Mouse (Mus musculus): Measurements from ENCODE around the gene Gm8909. TPM values are rescaled to one million over a fixed set of nuclear protein-coding genes. Genes with fewer than 3 reads are reported as not detected.
"Not testable (repeated sequence)": the region's sequence is repeated elsewhere in the genome, so short reads cannot be mapped to it uniquely, and the experiment has no call there.

Gene Gm8909
- polyA plus RNA-seq, 1 experiment from 2014 or later = not detected

DNA sequence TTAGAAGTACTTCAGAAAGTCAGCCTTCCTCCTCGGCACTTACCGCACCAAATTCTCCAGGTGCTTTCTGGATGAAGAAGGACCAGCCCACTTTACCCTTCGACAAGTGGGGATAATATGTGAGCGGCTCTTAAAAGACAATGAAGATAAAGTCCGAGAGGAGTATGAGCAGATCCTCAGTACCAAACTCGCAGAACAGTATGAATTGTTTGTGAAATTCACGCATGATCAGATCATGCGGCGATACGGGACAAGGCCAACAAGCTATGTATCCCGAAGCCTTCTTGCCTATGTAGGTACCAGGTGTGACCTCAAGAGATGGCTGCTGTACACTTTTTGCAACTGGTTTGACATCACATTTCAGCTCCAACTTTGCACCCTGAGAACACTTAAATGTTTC, 10.1 kb downstream of the Gm8909 start:
- peaks cover 33% of the 10 kb centered on the region for H3K27me3 ChIP-seq (ENCODE audit: control insufficient read depth, insufficient read depth, low read length)
- DNase-seq (ENCODE audit: low spot score); H3K4me1 ChIP-seq (ENCODE audit: control insufficient read depth, insufficient read depth, low read length); H3K4me3 ChIP-seq (ENCODE audit: low read depth, low read length); H3K27ac ChIP-seq (replicated peaks; ENCODE audit: low read depth, low read length); H3K9ac ChIP-seq (replicated peaks; ENCODE audit: low read length); ATAC-seq (replicated peaks; ENCODE audit: insufficient number of reproducible peaks, low FRiP score, low TSS enrichment, low read depth); H3K9me3 ChIP-seq (replicated peaks; ENCODE audit: control insufficient read depth, low read length); H3K4me2 ChIP-seq (ENCODE audit: low read depth, low read length); H3K36me3 ChIP-seq (replicated peaks; ENCODE audit: control insufficient read depth, insufficient read depth, low read depth, low read length): not testable (repeated sequence)
- 10% methylated on average over 11 of the region's 11 CpGs for WGBS

- peak; percentile 47 for DNase-seq (ENCODE audit: low spot score)
- peaks cover 33% of the 10 kb centered on the region for H3K27me3 ChIP-seq (ENCODE audit: control insufficient read depth, insufficient read depth, low read length)
- H3K9me3 ChIP-seq (replicated peaks; ENCODE audit: control insufficient read depth, low read length); H3K27ac ChIP-seq (replicated peaks; ENCODE audit: low read depth, low read length); H3K4me1 ChIP-seq (ENCODE audit: control insufficient read depth, insufficient read depth, low read length); ATAC-seq (replicated peaks; ENCODE audit: insufficient number of reproducible peaks, low FRiP score, low TSS enrichment, low read depth); H3K36me3 ChIP-seq (replicated peaks; ENCODE audit: control insufficient read depth, insufficient read depth, low read depth, low read length): not testable (repeated sequence)
- peak overlapping the region; percentile 21; the same call in 1 of the 2 replicates for H3K4me3 ChIP-seq (ENCODE audit: low read depth, low read length)
- H3K4me2 ChIP-seq (ENCODE audit: low read depth, low read length) = peak overlapping the region; percentile 46
- 0 out of 2 replicates have a peak overlapping the region, but pooled peaks have one; percentile 22 for H3K9ac ChIP-seq (replicated peaks; ENCODE audit: low read length)
- under 1% methylated on average over 35 of the region's 36 CpGs for WGBS
These were observed 10.6 kb downstream of the Gm8909 start for GRCm38 (mm10) chr17:36157782-36158181.

DNA sequence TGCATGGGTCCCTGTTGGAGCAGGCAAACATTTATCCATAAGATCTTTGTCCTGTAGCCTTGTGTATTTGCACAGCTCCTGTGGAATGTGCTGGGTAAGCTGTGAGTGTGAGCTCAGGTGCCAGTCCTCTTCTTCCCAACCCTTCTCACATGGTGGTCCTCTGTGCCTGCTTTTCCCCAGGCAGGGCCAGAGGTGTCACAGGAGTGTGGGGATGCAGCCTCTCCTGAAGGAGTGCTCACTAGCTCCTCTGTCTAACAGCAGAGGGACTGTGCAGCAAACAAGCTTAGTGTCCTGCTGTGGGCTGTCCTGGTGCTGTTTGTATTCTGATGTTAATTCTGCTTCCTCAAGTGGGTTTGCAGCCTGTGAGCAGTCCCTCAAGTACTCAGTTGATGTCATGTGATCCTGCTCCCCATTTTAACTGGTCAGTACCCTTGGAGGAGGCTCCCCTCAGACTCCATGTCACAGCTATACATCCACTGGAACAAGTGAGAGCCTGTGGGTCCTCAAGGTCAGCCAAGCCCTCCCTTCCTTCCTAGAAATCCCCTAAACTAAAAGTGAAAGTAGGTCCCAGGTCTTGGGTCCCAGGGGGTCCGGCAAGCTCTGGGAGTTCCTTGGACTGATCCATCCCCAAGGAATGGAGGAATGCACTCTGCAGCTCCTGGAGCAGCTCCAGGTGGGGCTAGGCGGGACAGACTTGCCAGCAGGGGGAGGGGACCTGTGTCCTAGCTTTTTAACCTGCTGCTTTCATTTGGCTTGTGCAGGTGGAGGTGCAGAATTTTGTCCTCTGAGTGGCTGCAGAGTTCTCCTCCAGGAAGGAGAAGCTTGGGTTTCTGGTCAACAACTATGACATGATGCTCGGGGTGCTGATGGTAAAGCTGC, 13.8 kb downstream of the Gm8909 start:
- DNase-seq (ENCODE audit: low spot score) = no peak
- Histone ChIP-seq H3K4me2 (ENCODE audit: low read depth, low read length) (no peak overlapping the region), H3K36me3 (replicated peaks; ENCODE audit: control insufficient read depth, insufficient read depth, low read depth, low read length) (no peaks in the 10 kb centered on the region), H3K4me1 (ENCODE audit: control insufficient read depth, insufficient read depth, low read length) (no peaks in the 10 kb centered on the region; the same call in 1 of the 2 replicates), H3K27ac (replicated peaks; ENCODE audit: low read depth, low read length) (no peak overlapping the region), H3K9ac (replicated peaks; ENCODE audit: low read length) (no peak overlapping the region), H3K27me3 (ENCODE audit: control insufficient read depth, insufficient read depth, low read length) (peaks cover 15% of the 10 kb centered on the region), H3K9me3 (replicated peaks; ENCODE audit: control insufficient read depth, low read length) (no peaks in the 10 kb centered on the region), H3K4me3 (ENCODE audit: low read depth, low read length) (no peak overlapping the region)
- WGBS = 6% methylated on average over 3 of the region's 3 CpGs
- no peak for ATAC-seq (replicated peaks; ENCODE audit: insufficient number of reproducible peaks, low FRiP score, low TSS enrichment, low read depth)

DNA sequence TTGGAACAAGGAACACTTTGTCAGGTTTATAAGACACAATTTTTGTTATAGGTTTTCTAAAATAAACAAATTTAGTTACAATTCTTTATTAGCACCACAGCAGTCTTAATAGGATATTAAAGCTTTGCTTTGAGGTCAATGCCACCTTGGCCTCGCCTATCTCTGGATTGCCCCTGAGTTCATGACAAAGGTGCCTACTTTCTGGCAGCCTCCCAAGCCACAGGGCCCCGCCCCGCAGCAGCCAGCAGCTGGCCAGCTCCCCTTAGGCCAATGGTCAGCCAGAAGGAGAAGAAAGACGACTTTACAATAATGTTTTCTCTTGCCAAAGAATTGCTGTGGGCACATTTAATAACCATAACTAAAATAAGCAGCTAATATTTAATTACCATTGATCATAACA, 17.1 kb downstream of the Gm8909 start:
- not testable (repeated sequence) for ATAC-seq (replicated peaks; ENCODE audit: insufficient number of reproducible peaks, low FRiP score, low TSS enrichment, low read depth); DNase-seq (ENCODE audit: low spot score); H3K4me2 ChIP-seq (ENCODE audit: low read depth, low read length); H3K9ac ChIP-seq (replicated peaks; ENCODE audit: low read length); H3K4me3 ChIP-seq (ENCODE audit: low read depth, low read length); H3K9me3 ChIP-seq (replicated peaks; ENCODE audit: control insufficient read depth, low read length); H3K36me3 ChIP-seq (replicated peaks; ENCODE audit: control insufficient read depth, insufficient read depth, low read depth, low read length); H3K27ac ChIP-seq (replicated peaks; ENCODE audit: low read depth, low read length); H3K4me1 ChIP-seq (ENCODE audit: control insufficient read depth, insufficient read depth, low read length)
- 46% methylated on average over 4 of the region's 4 CpGs for WGBS
- peaks cover 12% of the 10 kb centered on the region for H3K27me3 ChIP-seq (ENCODE audit: control insufficient read depth, insufficient read depth, low read length)

- H3K27me3 ChIP-seq (ENCODE audit: control insufficient read depth, insufficient read depth, low read length) = peaks cover 26% of the 10 kb centered on the region
- not testable (repeated sequence) for H3K4me1 ChIP-seq (ENCODE audit: control insufficient read depth, insufficient read depth, low read length)
These were observed 19.9 kb downstream of the Gm8909 start for GRCm38 (mm10) chr17:36148468-36148867.

DNA sequence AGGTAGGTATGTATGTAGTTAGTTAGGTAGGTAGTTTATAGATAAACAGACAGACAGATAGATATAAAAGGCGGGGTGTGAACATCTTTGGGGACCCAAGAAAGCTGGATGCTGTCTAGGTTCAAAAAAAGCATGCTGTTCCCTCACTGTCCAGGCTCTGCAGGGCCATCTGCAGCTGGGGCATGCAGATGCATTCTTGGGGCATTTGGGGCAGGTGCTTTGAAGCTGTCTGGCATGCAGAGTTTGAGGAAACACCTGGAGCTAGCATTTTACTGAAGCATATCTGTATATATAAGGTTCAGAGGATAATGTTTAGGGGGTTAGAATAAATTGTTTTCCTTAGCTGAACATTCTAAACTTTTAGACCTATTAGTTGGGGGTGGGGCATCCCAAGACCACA, 21.4 kb downstream of the Gm8909 start:
- not testable (repeated sequence) for H3K4me1 ChIP-seq (ENCODE audit: control insufficient read depth, insufficient read depth, low read length); DNase-seq (ENCODE audit: low spot score); H3K9ac ChIP-seq (replicated peaks; ENCODE audit: low read length); H3K9me3 ChIP-seq (replicated peaks; ENCODE audit: control insufficient read depth, low read length); H3K36me3 ChIP-seq (replicated peaks; ENCODE audit: control insufficient read depth, insufficient read depth, low read depth, low read length); ATAC-seq (replicated peaks; ENCODE audit: insufficient number of reproducible peaks, low FRiP score, low TSS enrichment, low read depth); H3K4me3 ChIP-seq (ENCODE audit: low read depth, low read length); H3K4me2 ChIP-seq (ENCODE audit: low read depth, low read length); H3K27ac ChIP-seq (replicated peaks; ENCODE audit: low read depth, low read length)
- WGBS = 65% methylated on average over 1 of the region's 1 CpGs
- peaks cover 29% of the 10 kb centered on the region for H3K27me3 ChIP-seq (ENCODE audit: control insufficient read depth, insufficient read depth, low read length)

More at GRCm38 (mm10) chr17:36148468-36148867, 19.9 kb downstream of the Gm8909 start:
- WGBS = 72% methylated on average over 5 of the region's 5 CpGs
- H3K9me3 ChIP-seq (replicated peaks; ENCODE audit: control insufficient read depth, low read length); H3K9ac ChIP-seq (replicated peaks; ENCODE audit: low read length); H3K36me3 ChIP-seq (replicated peaks; ENCODE audit: control insufficient read depth, insufficient read depth, low read depth, low read length); DNase-seq (ENCODE audit: low spot score); ATAC-seq (replicated peaks; ENCODE audit: insufficient number of reproducible peaks, low FRiP score, low TSS enrichment, low read depth); H3K4me2 ChIP-seq (ENCODE audit: low read depth, low read length); H3K27ac ChIP-seq (replicated peaks; ENCODE audit: low read depth, low read length); H3K4me3 ChIP-seq (ENCODE audit: low read depth, low read length): not testable (repeated sequence)

DNA sequence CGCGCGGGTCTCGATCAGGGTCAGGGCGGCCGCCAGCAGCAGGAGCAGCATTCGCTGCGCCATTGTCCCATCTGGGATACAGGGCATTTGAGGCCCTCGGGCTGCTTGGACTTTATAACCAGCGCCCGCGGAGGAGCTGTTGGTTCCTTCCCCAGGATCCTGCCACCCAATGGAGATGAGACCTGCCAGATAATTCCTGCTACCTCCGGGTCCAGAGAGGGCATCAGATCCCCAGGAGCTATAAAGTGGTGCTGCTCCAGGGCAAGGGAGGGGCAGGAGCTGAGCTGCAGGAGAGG, 22.5 kb downstream of the Gm8909 start:
- not testable (repeated sequence) for H3K36me3 ChIP-seq (replicated peaks; ENCODE audit: control insufficient read depth, insufficient read depth, low read depth, low read length); H3K4me1 ChIP-seq (ENCODE audit: control insufficient read depth, insufficient read depth, low read length); DNase-seq (ENCODE audit: low spot score); H3K9ac ChIP-seq (replicated peaks; ENCODE audit: low read length); ATAC-seq (replicated peaks; ENCODE audit: insufficient number of reproducible peaks, low FRiP score, low TSS enrichment, low read depth); H3K9me3 ChIP-seq (replicated peaks; ENCODE audit: control insufficient read depth, low read length); H3K27ac ChIP-seq (replicated peaks; ENCODE audit: low read depth, low read length); H3K4me3 ChIP-seq (ENCODE audit: low read depth, low read length)
- peaks cover 29% of the 10 kb centered on the region for H3K27me3 ChIP-seq (ENCODE audit: control insufficient read depth, insufficient read depth, low read length)
- peak overlapping the region; percentile 32 for H3K4me2 ChIP-seq (ENCODE audit: low read depth, low read length)
- WGBS = 2% methylated on average over 13 of the region's 13 CpGs

- Histone ChIP-seq H3K4me1 (ENCODE audit: control insufficient read depth, insufficient read depth, low read length) (no peaks in the 10 kb centered on the region), H3K36me3 (replicated peaks; ENCODE audit: control insufficient read depth, insufficient read depth, low read depth, low read length) (no peaks in the 10 kb centered on the region), H3K9me3 (replicated peaks; ENCODE audit: control insufficient read depth, low read length) (no peaks in the 10 kb centered on the region), H3K9ac (replicated peaks; ENCODE audit: low read length) (no peak overlapping the region), H3K27ac (replicated peaks; ENCODE audit: low read depth, low read length) (no peak overlapping the region), H3K4me3 (ENCODE audit: low read depth, low read length) (peak overlapping the region; percentile 18; the same call in 1 of the 2 replicates), H3K27me3 (ENCODE audit: control insufficient read depth, insufficient read depth, low read length) (peaks cover 29% of the 10 kb centered on the region), H3K4me2 (ENCODE audit: low read depth, low read length) (peak overlapping the region; percentile 32)
- ATAC-seq (replicated peaks; ENCODE audit: insufficient number of reproducible peaks, low FRiP score, low TSS enrichment, low read depth) = no peak
- DNase-seq (ENCODE audit: low spot score) = peak; percentile 16
- WGBS = 2% methylated on average over 78 of the region's 78 CpGs
These were observed 23.1 kb downstream of the Gm8909 start for GRCm38 (mm10) chr17:36145111-36145860.
